Mouse (Mus musculus) olfactory bulb, adult 2 months (tissue): Measurements from ENCODE around the gene Tmem158.

Experiments
- CTCF ChIP-seq: fragments of 200-500 bp; IDR thresholded peaks from 2 replicates; pipeline ENCODE4 v1.5.1; 2012; ENCODE audit warnings: low read depth, mild to moderate bottlenecking, low read length, moderate library complexity; ENCODE audit not compliant: insufficient read depth
- POLR2A ChIP-seq: fragments of 200-500 bp; IDR thresholded peaks from 2 replicates; pipeline ENCODE4 v1.6.1; 2012; ENCODE audit warnings: mild to moderate bottlenecking, low read depth, low read length, moderate library complexity; ENCODE audit not compliant: insufficient read depth

GRCm38 (mm10) chr9:123215621-123216440 lies 44.7 kb downstream of the Tmem158 start, which contains the start of gene Cdcp1:
- TF ChIP-seq CTCF (no peak), POLR2A (no peak)
